Mouse (Mus musculus): Measurements from ENCODE around the gene Bend5.

DNA sequence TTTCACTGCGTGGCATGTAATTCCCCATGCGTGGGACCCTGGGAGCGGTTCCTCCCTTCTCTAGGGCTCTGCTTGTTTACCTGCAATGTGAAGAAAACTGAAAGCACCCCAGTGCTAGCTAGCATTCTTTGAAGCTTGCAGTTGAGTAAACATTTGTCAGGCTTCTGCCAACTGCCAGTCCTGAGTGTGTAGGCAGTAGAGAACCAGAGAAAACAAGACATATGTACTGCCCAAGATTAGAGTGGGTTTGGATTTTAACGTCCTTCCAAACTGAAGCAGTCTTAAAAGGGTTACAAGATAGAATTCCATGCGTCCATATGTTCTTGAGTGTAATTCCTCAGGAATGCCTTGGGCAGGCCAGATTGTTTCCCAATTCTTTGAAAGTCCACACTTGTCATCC is 17.6 kb downstream of the Bend5 start:
- TF ChIP-seq CTCF (conservative IDR thresholded peaks at IDR 0.05; ENCODE audit: low read length), result no peak
- no peak for TF ChIP-seq NANOG (IDR thresholded peaks at IDR 0.05; ENCODE audit: borderline replicate concordance, low read length)
- TF ChIP-seq POU5F1 (IDR thresholded peaks at IDR 0.05; ENCODE audit: borderline replicate concordance, low read length), result no peak

Measured in E14TG2a.4 (cell line).